Mouse (Mus musculus): ENCODE measurements around the gene Rnf135.
A peak's percentile ranks its signal among the peaks of the same experiment; 100 is the strongest.
"Not testable (repeated sequence)": the region's sequence is repeated elsewhere in the genome, so short reads cannot be mapped to it uniquely, and the experiment has no call there.

Rnf135 gene

DNA sequence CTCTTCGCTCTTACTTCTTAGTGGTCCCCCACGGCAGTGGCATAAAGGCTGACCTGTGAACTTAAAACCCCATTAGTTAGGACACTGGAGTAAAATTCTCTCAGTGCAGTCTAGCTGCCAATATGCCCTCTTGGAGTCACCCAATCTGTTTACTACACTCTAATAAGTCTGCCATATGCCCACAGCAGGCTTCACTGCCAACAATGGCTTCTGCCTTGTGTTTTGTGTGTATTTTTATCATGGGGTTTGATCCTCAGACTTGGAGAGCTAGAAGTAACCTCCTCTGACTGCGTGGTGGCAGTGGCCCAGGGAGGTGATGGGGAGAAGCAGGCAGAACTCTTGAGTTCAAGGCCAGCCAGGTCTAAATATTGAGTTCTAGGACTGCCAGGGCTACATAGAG lies 20.4 kb downstream of the Rnf135 start:
- DNase-seq: no peak

GRCm38 (mm10) chr11:80204941-80205340 lies 21.3 kb downstream of the Rnf135 start:
- DNase-seq: no peak

DNA sequence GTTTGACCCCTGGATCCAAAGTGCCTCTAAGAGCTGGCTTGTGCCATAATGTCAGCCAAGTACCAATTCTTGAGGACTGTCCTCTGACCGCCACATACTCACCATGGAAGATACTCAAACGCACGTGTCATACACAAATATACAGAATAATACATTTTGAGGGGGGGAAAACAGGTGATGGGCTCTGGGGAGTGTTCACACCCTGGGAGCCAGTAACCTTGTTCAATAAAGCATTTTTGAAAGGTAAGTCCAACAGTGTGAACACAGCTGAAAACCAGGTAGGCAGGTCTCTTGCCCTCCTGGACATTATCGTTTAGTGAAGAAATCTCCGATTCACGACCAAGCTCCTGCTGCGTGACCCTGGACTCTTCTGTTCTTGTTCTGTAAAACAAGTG lies 24.8 kb downstream of the Rnf135 start:
- DNase-seq: no peak

- peak; percentile 96 to 97 for DNase-seq
These were observed 25.5 kb downstream of the Rnf135 start, which contains the start of gene Rhot1 for GRCm38 (mm10) chr11:80208860-80209800. Gene Rhot1 (plus strand): TSS chr11:80209019.

GRCm38 (mm10) chr11:80210321-80210720 lies 26.7 kb downstream of the Rnf135 start:
- no peak for DNase-seq

GRCm38 (mm10) chr11:80212282-80212681 lies 28.6 kb downstream of the Rnf135 start:
- no peak for DNase-seq

DNA sequence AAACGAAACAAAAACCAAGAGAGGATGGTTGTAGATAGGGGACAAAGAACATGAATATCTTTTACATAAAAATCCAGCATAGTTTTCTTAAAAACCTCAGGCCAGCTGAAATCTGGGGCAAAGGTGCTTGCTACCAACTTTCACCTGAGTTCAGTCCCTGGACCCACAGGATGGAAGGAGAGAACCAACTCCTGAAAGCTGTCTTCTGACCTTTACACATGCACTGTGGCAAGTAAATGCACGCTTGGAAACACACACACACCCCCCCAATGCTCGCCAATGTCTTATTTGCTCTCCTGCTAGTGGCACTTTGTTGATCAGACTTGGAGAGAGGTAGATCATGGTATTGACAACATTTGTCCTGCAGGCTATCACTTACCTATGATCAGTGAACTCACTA lies 31.6 kb downstream of the Rnf135 start:
- DNase-seq: no peak

- no peak for DNase-seq
These were observed 35.1 kb downstream of the Rnf135 start for GRCm38 (mm10) chr11:80218657-80219293.

GRCm38 (mm10) chr11:80230066-80230465 lies 46.4 kb downstream of the Rnf135 start:
- DNase-seq: not testable (repeated sequence)

DNA sequence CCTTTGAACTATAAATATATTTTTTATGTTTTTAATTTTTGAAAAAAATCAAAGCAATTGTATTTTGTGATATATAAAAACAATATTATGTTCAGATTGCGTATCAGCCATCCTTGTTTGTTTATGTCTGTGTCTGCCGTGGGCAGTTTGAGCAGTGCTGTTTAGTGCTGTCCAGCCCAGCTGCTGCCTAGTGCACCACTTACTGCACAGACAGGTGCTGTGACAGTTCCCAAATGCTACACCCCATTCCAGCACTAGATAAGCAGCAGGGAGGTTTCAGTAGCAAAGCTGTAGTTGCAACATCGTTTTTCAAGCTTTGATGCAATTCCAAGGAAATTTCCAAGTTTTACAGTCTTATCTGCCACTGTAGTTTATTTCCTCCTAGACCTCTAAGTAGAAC lies 53.6 kb downstream of the Rnf135 start:
- DNase-seq: no peak

- DNase-seq: no peak
These were observed 54.7 kb downstream of the Rnf135 start for GRCm38 (mm10) chr11:80238306-80238705.

GRCm38 (mm10) chr11:80247026-80247425 lies 63.4 kb downstream of the Rnf135 start:
- DNase-seq: no peak

DNA sequence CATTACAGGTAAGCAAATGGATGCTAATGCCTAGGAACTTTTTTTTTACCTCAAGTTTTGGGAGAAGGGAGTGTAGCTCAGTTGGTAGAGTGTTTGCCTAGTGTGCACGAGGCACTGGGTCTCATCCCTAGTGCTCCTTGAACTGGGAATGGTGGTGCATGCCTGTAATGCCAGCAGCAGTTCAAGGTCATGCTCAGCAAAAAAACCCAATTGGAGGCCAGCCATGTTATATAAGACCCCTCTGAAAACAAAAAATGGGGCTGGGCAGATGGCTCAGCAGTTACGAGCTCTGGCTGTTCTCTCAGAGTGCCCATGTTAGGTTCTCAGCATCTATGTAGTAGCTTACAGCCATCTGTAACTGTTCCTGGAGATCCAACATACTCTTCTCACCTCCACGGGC lies 64.9 kb downstream of the Rnf135 start:
- DNase-seq: no peak
